Comparison of ENCODE assay signal across 23 mouse cellular contexts in the genomic region with DNA sequence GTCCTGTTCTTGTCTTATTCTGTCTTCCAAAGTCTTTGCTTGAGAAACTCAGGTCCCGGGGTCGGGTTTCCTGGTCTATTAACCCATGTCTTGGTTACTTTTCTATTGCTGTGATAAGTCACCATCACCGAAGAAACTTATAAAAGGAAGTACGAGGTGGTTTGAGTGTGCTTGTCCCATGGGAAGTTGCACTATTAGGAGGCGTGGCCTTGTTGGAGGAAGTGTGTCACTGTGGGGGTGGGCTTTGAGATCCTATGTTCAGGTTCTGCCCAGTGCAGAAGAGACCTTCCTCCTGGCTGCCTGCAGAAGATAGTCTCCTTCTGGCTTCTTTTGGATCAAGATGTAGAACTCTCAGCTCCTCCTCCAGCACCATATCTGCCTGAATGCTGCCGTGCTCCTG.
"Had no signal": no experiment of that assay in that cellular context is flagged by ENCODE, and none has a peak within 500 bp of the region (broad histone marks: within the 10 kb centered on the region; RNA-seq: fewer than 3 reads in every experiment).

No protein-coding gene starts in this region.

- H3K27ac ChIP-seq: kidney, embryonic 15.5 days; limb, embryonic 12.5 days; limb, embryonic 15.5 days; liver, embryonic 14.5 days; midbrain, embryonic 12.5 days; midbrain, embryonic 15.5 days; neural tube, embryonic 12.5 days; neural tube, embryonic 15.5 days; stomach, postnatal 0 days had no signal

- ATAC-seq: intestine, embryonic 16.5 days; liver, postnatal 0 days; lung, postnatal 0 days; midbrain, embryonic 15.5 days had no signal

- H3K36me3 ChIP-seq: midbrain, embryonic 15.5 days; neural tube, embryonic 15.5 days had no signal

- H3K9ac ChIP-seq: kidney, embryonic 15.5 days; limb, embryonic 12.5 days; limb, embryonic 15.5 days; liver, embryonic 14.5 days; liver, postnatal 0 days; lung, embryonic 14.5 days; midbrain, embryonic 12.5 days; midbrain, embryonic 15.5 days; neural tube, embryonic 12.5 days; neural tube, embryonic 15.5 days had no signal

- H3K4me2 ChIP-seq: kidney, embryonic 15.5 days; limb, embryonic 12.5 days; limb, embryonic 15.5 days; liver, embryonic 11.5 days; lung, embryonic 14.5 days; midbrain, embryonic 12.5 days; midbrain, embryonic 15.5 days; neural tube, embryonic 12.5 days; neural tube, embryonic 15.5 days had no signal

- H3K9me3 ChIP-seq: kidney, embryonic 15.5 days; limb, embryonic 12.5 days; limb, embryonic 15.5 days; midbrain, embryonic 12.5 days; midbrain, embryonic 15.5 days; neural tube, embryonic 12.5 days; neural tube, embryonic 15.5 days had no signal

- H3K4me3 ChIP-seq: kidney, embryonic 15.5 days; limb, embryonic 12.5 days; limb, embryonic 15.5 days; midbrain, embryonic 12.5 days; midbrain, embryonic 15.5 days; neural tube, embryonic 12.5 days; neural tube, embryonic 15.5 days had no signal

- H3K27me3 ChIP-seq: kidney, embryonic 15.5 days; limb, embryonic 12.5 days; limb, embryonic 15.5 days; midbrain, embryonic 12.5 days; midbrain, embryonic 15.5 days; neural tube, embryonic 12.5 days; neural tube, embryonic 15.5 days had no signal

- DNase-seq: kidney, adult 8-10 months; kidney, postnatal 10 days; kidney, postnatal 36 days; left cerebral cortex, postnatal 4 days; liver, postnatal 0 days; lung, embryonic 14.5 days; right cerebral cortex, adult 18-20 months; right cerebral cortex, postnatal 14 days; right cerebral cortex, postnatal 4 days; spleen, adult 18-20 months; thymus, postnatal 25 days had no signal
